Mouse (Mus musculus) adrenal gland, adult 2 months (tissue): ENCODE data around the gene Hnrnpm. TPM values are rescaled to one million over a fixed set of nuclear protein-coding genes. Genes with fewer than 3 reads are reported as not detected.
"Not testable (repeated sequence)": the region's sequence is repeated elsewhere in the genome, so short reads cannot be mapped to it uniquely, and the experiment has no call there.

Experiments
- DNase-seq: peaks from one replicate; pipeline ENCODE4 v3.0.0; 2021
- polyA plus RNA-seq: library from polyadenylated mRNA; depleted of rRNA; stranded (reverse); fragments of >200 nt; gene quantifications from 2 replicates; pipeline ENCODE4 v1.2.3, GENCODE M21; 2012
- total RNA-seq, 2 experiments: library from RNA; stranded (reverse); gene quantifications; 2 replicates each; pipeline ENCODE4 v1.2.3; 2021

Hnrnpm gene
- total and polyA plus RNA-seq, 3 experiments: 70.9 to 166 (median 142) TPM

DNA sequence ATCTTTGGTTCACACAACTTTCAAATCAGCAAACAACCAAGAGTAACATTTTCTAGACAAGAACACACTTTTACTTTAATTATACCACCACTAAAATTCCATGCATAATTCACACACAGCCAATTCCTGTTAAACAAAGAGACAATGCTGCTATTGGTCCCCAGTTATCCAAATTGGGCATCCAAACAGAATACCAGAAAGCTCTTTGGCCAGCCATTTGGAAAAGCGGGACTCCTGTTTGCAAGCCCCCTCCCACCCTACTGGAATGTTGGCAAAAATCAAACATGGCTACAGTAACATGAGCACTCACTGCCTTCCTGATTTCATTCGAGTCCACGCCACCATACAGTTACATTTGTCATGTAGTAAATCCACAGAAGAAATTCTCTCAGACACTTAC is 17.0 kb downstream of the Hnrnpm start:
- no peak for DNase-seq

DNA sequence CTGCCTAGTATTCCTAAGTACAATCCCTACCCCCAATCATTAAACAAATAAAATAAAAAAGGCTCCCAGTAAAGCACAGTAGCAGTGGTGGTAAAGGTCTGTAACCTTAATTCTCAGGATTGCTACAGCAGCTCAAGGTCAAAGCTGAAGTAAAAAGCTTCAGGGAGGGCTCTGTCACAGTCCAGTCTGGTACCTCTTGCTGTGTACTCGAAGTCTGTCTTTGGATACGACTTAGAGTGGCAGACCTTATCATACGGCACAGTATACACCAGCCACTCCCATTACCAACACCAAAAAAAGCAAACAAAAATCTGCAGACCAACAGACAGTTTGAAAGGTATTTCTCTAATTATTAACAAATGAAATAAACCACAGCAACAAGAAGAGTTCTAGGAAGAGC is 19.8 kb downstream of the Hnrnpm start:
- DNase-seq: no peak

DNA sequence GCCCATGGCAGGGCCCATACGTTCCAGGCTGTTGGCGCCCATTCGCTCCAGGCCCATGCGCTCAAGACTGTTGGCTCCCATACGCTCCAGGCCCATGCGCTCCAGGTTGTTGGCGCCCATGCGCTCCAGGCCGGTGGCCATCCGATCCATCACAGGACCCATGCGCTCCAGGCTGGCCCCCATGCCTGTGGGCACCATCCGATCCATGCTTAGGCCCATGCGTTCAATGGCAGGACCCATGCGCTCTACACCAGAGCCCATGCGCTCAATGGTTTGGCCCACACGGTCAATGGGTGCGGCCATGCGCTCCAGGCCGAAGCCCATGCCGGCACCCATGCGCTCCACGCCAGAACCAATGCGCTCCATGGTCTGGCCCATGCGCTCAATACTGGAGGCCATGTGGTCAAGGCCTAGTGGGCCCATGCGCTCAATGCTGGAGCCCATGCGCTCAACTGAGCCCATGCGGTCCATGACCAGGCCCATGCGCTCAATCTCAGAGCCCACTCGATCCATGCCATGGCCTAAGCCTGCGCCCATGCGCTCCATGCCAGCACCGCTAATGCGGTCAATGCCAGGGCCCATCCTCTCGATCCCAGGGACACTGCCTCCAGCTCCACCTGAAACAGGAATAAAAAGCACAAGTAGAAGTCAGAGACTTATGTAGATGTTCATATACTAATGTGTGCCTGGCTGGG is 36.7 kb downstream of the Hnrnpm start:
- DNase-seq: no peak

DNA sequence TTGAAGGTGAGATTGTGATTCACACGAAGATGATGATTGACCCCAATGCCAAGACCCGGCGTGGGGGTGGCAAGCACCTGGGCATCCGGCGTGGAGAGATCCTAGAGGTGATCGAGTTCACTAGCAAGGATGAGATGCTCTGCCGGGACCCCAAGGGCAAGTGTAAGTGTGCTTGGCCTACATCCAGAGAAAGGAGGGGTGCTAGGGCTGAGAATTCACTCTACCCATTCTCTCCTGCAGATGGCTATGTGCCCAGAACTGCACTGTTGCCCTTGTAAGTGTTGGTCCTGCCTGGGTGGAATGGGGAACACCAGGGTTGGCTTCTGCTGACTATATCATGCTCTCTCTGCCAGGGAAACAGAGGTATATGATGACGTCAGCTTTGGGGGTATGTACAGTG is 41.6 kb downstream of the Hnrnpm start:
- no peak for DNase-seq

DNA sequence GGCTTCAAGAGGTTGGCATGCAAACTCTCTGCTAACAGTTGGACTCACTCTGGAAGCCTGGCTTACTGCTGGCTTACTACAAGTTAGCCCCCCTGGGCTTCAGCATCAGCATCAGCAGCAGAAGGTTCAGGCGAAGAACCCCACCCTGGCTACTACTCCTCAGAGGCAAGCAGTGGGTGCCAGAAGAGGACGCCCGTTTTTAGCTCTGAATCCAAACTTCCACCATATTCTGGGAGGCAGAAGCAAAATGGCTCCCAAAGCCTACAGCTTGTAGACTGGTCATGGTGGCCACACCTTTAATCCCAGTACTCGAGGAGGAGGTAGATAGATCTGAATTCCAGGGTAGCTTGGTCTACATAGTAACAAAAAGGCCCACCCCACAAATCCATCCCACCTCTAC is 42.6 kb downstream of the Hnrnpm start:
- no peak for DNase-seq

DNA sequence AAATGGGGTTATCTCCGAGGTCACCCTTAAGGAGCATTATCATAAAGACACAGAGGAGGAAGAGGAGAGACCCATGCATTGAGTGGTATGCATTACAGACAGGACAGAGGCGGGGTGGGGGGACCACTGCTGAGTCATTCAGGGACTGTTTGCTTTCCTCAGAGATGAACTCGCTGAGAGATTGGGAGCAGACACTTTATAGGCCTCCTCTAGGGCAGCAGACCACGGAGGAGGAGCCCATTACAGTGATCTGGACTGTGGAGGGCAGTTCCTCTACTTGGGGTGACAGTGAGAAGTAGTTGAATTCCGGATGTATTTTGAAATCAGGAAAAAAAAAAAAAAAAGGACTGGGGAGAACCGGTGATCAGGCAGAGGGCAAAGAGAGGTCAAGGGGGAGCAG is 46.9 kb downstream of the Hnrnpm start:
- DNase-seq: peak; percentile 0

DNA sequence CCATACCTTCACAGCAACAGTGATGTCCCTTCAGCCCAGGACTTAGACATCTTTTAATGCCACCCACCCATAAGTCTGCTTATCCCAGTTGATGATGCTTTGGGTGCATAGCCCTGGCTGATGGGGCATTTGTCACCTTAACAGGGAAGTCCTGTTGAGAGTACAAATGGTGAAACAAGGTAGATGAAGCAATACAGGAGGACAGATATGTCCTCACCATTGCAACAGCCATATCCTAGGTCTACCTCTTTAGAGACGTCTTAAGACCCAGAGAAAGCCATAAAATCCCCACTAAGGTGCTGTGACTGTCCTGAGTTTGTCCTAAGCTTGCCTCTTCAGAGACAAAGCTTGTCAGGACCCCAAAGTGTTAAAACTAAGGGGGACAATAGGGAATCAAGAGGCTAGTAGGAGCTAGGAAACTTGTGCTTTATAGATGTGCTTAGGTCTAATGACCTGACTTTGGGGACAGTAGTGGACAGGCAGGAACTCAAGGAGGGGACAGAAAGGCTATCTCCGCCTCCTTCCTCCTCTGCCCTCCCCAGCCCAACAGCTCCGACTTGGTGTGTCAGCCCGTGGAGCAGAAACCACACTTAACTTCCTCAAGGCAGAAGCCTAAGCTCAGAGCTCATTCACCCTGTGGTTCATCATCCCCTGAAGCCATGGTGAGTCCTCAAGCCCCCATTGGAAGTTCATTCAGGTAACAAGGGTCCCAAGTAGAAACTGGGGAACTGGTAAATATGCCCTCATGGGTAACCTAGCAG is 49.0 kb downstream of the Hnrnpm start, which contains the start of gene Pram1:
Gene Pram1 (plus strand): TSS at position 541 of the 761 bp plus-strand sequence.
- DNase-seq: peak; percentile 13

DNA sequence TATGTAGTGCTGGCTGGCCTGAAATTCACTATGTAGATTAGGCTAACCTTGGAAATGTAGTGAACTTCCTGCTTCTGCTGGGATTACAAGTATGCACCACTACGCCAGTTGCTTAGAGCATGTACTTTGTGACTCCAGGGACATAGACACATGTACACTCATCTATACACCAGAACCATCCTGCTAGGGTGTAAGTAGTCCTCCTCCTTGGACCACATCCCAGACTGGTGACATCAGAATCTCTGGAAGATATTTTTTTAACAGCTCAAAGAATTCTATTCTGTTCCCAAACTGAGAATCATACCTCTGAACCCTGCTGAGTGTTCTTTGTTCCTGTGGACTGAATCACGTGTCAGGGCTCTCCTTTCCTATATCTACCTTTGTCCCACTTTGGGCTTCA is 49.6 kb downstream of the Hnrnpm start:
- peak; percentile 29 for DNase-seq

DNA sequence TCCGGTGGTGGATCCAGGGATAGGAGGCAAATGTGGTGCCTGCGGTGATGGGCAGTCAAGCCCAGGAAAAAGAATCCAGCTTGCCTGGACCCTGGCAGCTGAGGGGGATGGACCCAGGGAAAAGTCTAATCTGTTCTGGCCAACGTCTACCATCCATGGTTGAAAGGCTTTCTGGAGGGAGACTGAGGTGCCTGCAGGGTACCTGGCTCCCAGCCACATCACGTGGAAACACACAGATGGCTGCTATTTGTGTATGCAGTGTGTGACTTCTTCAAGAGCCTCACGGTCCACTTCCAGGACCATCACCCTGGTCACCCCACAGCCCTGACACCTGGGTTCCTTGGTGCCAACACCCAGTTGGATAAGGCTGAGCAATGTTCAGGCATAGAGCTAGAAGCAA is 54.9 kb downstream of the Hnrnpm start:
- no peak for DNase-seq

DNA sequence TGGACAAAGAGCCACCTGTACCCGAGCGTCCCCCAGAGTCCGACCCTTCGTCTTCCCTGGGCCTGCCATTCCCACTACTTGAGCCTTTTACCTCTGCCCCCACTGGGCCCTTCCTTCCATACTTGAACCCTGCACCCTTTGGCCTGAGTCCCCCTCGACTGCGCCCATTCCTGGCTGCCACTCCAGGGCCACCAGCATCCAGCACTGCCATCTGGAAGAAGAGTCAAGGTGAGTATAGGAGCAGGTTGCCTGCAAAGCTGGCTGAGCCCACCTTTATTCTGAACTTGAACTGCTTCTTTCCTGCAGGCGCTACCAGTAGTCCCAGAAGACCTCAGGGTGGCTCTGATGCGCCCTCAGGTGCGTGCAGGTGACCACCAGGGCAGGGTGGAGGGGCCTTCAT is 55.4 kb downstream of the Hnrnpm start:
- DNase-seq: no peak

DNA sequence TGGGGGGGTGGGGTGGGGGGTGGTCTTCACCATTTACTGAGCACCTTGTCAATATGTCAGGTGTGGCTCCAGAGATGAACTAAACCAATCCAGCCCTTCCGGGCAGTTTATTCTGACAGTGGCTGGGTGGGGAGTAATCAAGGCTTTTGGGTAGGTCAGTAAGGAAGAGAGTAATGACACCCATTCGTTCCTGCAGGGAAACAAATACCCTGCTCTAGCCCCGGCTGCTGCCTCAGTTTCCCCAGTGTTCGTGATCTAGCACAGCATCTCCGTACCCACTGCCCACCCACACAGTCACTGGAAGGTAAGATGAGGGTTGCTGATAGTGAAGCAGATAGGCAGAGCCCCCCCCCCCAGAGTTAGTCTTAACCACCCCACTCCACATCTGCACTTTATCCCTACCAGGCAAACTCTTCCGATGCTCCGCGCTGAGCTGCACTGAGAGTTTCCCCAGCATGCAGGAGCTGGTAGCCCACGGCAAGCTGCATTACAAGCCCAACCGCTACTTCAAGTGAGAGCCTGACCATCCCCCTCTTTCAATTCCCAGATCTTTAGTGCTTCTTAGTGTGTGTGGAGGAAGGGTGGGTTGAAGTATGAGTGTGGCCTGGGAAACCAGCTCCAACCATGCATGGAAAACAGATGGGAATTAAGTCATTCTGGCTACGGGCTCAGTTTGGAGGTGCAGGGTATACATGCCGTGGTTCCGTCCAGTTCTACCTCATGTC is 56.3 kb downstream of the Hnrnpm start:
- no peak for DNase-seq

DNA sequence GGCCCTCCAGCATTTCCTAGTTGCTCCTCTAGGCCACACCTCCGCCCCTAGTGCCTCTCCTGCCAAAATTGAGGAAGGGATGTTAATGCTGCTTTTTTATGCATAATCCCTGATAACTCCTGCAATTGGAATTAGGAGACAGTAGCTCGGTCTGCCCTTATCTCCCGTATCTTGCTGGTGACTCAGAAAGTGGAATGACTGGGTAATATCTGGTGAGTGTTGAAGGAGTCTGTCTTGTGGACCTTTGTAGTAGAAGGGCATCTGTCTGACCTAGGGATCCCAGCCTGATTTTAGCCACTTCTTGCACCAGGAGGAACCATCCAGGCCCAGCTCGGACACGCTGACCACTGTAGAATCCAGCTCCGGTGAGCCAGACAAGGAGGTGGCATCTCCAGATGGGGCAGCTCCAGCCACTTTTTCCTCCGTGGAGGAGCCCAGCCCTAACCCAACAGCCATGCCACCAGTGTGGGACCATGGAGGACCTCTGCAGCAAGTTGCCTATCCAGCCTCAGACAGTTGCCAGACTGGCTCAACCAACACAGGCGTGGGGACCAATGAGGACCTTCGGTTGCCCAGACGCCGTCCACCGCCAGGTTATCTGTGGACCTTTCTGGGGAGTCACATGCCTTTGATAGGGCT is 57.1 kb downstream of the Hnrnpm start:
- DNase-seq: no peak

DNA sequence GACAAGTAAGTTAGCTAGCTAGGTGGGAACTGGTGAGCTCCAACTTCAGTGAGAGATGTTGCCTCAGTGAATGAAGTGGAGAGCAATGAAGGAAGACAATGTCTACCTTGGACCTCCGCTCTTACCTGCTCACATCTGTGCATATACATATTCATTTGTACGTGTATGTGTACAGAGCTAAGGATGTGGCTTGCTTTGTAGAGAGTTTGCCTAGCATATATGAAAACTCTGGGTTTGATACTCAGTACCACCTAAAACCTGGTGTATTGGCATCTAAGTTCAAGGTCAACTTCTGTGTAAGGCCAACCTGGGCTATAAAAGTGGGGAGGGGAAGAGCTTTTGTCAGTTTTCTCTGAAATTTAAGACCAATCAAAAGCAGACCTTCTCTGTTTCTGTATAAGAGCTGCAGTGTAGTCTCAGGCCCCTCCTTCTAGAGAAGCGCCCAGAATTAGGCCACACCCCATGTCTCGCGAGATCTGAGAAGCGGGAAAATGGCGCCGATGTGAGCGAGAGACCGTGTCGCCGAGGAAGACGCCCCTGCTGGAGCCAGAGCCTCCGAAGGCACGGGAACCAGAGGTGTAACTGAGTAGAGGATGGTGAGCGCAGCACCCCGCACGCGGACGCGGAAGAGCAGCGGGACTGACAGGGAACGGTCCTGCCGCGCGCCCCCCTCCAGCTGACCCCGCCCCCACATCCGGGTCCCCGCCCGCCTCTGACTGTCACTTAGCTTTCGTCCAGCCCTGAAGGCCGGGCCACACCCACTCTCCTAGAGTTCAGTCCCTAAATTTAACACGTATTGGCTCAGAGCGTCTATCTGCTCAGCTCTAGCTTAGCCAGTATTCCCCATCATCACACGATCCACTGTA is 57.8 kb downstream of the Hnrnpm start, which contains the start of gene Zfp414:
Gene Zfp414 (plus strand): TSS at position 470 of the 866 bp plus-strand sequence.
- DNase-seq: peak; percentile 94

DNA sequence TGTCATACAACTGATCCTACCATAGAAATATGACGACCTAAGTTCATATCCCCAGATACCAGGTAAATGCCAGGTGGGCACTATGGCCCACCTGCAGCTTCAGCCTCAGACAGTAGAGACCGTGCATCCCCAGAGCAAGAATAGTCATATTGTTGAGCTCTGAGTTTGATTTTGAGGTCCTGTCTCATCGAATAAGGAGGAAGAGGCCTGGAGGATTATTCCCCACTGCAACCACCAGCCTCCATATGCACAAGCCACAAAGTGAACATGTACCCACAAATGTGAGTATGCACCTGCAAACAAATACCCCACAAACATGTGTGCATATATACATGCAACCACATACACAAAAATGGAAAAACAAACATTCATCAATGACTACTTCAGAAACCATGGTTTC is 59.4 kb downstream of the Hnrnpm start:
- DNase-seq: no peak

DNA sequence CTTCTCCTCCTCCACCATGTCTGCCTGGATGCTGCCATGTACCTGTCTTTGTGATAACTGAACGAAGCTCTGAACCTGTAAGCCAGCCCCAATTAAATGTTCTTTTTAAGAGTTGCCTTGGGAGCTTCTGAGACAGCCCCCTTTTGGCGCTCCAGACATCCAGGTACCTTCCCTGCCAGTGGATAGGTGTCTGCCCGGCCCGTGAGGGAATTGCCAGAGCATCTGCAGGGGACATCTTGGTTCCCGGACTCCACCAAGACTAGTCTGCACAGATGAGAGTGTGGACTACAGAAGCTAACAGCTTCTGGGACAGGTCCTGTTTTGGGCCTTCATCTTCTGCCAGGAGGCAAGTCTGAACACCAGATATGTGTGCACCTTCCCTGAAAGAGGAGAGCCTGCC is 72.9 kb downstream of the Hnrnpm start:
- DNase-seq: not testable (repeated sequence)

DNA sequence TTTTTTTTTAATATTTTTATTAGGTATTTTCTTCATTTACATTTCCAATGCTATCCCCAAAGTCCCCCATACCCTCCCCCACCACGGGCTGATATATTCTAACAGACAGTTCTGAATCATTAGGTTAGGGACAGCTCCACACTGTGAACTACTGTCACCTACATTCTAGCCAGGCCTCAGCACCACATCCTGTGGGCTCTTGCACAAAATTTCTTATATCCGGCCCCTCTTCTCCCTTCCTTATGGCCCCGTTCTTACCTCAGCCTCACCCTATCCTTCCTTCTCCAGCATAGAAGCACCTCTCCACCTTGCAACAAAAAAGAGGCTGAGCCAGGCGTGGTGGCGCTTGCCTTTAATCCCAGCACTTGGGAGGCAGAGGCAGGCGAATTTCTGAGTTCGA is 76.1 kb downstream of the Hnrnpm start:
- DNase-seq: no peak

DNA sequence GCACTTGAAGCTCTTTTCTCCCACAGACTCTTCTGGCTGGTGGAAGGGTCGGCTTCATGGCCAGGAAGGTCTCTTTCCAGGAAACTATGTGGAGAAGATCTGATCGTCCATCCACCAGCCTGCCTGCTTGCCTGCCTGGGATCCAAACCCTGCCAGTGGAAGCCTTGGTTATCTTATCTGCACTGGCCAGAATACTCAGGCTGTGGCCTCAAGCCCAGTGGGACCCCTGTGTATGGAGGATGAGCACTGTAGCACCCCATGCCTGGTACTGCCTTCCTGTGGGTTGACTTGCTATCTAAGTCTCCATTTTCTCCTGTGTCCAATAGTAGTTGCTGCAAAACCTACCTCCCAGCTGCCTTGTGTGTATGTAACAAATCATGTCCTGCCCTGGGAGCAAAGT is 79.4 kb downstream of the Hnrnpm start:
- no peak for DNase-seq

DNA sequence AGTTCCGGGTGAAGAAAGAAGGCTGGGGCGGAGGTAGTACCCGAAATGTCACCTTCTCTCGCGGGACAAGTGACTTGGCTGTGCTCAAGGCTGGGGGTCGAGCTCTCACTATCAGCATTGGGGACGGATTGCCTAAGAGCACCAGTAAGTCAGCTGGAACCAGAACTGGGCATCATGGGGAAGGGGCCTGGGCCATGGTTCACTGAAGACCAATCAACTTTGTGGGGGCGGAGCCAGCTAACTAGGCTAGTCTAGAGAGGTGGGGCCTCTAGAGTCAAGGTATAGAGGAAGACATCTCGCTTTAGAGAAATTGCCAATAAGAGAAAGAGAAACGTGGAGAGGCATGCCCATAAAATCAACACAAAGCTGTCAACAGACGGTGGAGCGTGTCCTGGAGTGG is 84.7 kb downstream of the Hnrnpm start:
- DNase-seq: no peak

DNA sequence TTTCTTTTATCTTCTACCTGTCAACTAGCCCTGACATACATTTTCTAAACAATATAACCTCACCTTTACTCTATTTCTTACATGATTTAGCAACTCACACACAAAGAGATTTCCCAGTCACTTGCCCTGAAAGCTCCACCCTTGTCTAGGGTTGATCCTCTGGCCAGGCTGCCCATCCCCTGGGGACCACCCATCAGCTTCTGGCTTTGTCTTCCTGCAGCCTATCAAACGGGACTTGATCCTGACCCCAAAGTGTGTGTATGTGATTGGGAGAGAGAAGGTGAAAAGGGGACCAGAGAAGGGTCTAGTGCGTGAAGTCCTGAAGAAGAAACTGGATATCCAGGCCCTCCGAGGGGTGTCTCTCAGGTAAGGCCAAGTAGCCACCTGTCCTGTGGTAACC is 85.8 kb downstream of the Hnrnpm start:
- DNase-seq: no peak

DNA sequence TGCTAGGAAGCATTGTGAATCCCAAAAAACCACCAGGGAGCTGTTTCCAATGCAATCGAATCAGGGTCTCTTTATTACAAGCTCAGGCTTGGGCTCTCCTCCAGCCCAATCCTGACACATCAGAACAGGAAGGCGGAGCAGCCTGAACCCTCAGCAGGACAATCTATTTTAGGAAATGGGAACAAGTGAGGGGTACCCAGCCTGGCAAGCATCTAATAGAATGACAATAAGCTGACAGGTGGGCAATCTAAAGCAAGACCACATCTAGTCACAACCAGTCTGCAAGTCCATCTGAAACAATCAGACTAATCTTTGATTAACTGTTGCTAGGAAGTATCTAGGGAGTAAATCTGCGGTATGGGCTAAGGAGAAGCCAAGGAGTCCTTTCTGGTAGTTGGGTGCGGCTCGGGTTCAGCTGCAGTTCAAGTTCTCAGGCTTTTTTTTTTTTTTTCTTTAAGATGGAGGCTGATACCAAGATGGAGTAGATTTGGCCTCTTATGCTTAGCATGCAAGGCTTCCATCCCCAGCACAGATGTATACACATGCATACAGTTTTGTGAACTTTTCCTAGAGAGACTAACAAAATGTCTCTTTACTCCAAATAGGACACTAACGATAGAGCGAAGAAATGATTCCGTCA is 86.7 kb downstream of the Hnrnpm start:
- DNase-seq: no peak

DNA sequence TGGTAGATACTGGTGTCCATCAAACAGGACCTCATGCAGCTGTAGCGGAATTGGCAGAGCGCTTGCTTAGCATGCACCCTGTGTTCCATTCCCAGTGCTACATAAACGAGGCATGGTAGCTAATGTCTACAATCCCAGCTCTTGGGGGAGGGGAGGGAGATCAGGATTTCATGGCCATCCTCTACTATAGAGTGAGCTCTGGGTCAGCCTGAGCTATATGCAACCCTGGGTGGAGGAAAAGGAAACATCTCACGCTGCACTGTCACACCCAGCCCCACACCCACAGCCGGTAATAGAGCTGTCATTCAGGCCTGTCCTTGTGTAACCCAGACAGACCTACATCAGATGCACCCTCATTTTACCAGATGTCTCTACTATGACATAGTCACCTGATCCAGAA is 88.2 kb downstream of the Hnrnpm start:
- DNase-seq: no peak
